Mouse (Mus musculus) MEL (cell line): ENCODE data around the gene Camkv. TPM values are rescaled to one million over a fixed set of nuclear protein-coding genes. Genes with fewer than 3 reads are reported as not detected.

Source experiments
- DNase-seq: peaks from one replicate; pipeline ENCODE4 v3.0.0; 2011; ENCODE audit warnings: low read depth, low spot score
- H3K27ac ChIP-seq: 2 replicates; pipeline ENCODE4 v1.5.1; 2012; ENCODE audit warnings: low read depth, mild to moderate bottlenecking, control low read depth, low read length, moderate library complexity; ENCODE audit not compliant: control insufficient read depth
- H3K27me3 ChIP-seq, 2 experiments: fragments of 150-350 bp in 1 of 2; sonication (generic) in 1 of 2; 2 replicates each; pipeline ENCODE4 v1.6.1; 2012; ENCODE audit warnings: low read length in 2 of 2, mild to moderate bottlenecking in 2 of 2, improper control_type of control experiment in 1 of 2, moderate library complexity in 1 of 2; ENCODE audit not compliant: insufficient read depth in 2 of 2, control insufficient read depth in 1 of 2
- H3K36me3 ChIP-seq, 2 experiments: 2 replicates each; pipeline ENCODE4 v1.6.1; 2012 to 2014; ENCODE audit warnings: low read length in 2 of 2, improper control_type of control experiment in 1 of 2, inconsistent platforms in 1 of 2, mild to moderate bottlenecking in 1 of 2; ENCODE audit not compliant: insufficient read depth in 2 of 2, control insufficient read depth in 1 of 2
- H3K4me1 ChIP-seq, 2 experiments: fragments of 150-350 bp in 1 of 2; sonication (generic) in 1 of 2; 2 replicates each; pipeline ENCODE4 v1.6.1; 2012; ENCODE audit warnings: low read length in 2 of 2, improper control_type of control experiment in 1 of 2, mild to moderate bottlenecking in 1 of 2; ENCODE audit not compliant: insufficient read depth in 2 of 2, control insufficient read depth in 1 of 2
- H3K4me3 ChIP-seq, 2 experiments: fragments of 150-350 bp in 1 of 2; sonication (generic) in 1 of 2; 2 replicates each; pipeline ENCODE4 v1.5.1; 2012; ENCODE audit warnings: low read depth in 2 of 2, low read length in 2 of 2, mild to moderate bottlenecking in 2 of 2, moderate library complexity in 2 of 2, control low read depth in 1 of 2, improper control_type of control experiment in 1 of 2; ENCODE audit not compliant: control insufficient read depth in 1 of 2, insufficient read depth in 1 of 2
- H3K79me2 ChIP-seq: 2 replicates; pipeline ENCODE4 v1.6.1; 2012; ENCODE audit warnings: mild to moderate bottlenecking, low read length, moderate library complexity; ENCODE audit not compliant: control insufficient read depth, poor library complexity, insufficient read depth
- H3K9ac ChIP-seq: 2 replicates; pipeline ENCODE4 v1.6.1; 2012; ENCODE audit warnings: low read depth, mild to moderate bottlenecking, control low read depth, low read length, moderate library complexity; ENCODE audit not compliant: control insufficient read depth, poor library complexity, severe bottlenecking
- H3K9me3 ChIP-seq: fragments of 150-350 bp; sonication (generic); replicated peaks from 2 replicates; pipeline ENCODE4 v1.6.1; 2012; ENCODE audit warnings: mild to moderate bottlenecking, low read length, improper control_type of control experiment, moderate library complexity; ENCODE audit not compliant: insufficient read depth
- BHLHE40 ChIP-seq: IDR thresholded peaks from 2 replicates; pipeline ENCODE4 v1.6.1; 2012; ENCODE audit warnings: low read depth, mild to moderate bottlenecking, inconsistent platforms, low read length, improper control_type of control experiment, borderline replicate concordance
- CHD1 ChIP-seq: IDR thresholded peaks from 2 replicates; pipeline ENCODE4 v1.6.1; 2012; ENCODE audit warnings: low read depth, mild to moderate bottlenecking, inconsistent platforms, low read length, improper control_type of control experiment
- CTCF ChIP-seq, 3 experiments: IDR thresholded peaks in 2 of 3; conservative IDR thresholded peaks in 1 of 3; 2 replicates each; pipeline ENCODE4 v1.5.1; 2011 to 2012; ENCODE audit warnings: low read length in 3 of 3, low read depth in 2 of 3, mild to moderate bottlenecking in 2 of 3, improper control_type of control experiment in 1 of 3, inconsistent platforms in 1 of 3, mixed read lengths in 1 of 3, moderate library complexity in 1 of 3; ENCODE audit not compliant: control insufficient read depth in 1 of 3, insufficient read depth in 1 of 3, poor library complexity in 1 of 3, severe bottlenecking in 1 of 3
- ELF1 ChIP-seq: IDR thresholded peaks from 2 replicates; pipeline ENCODE4 v1.6.1; 2014; ENCODE audit warnings: low read depth, mild to moderate bottlenecking, inconsistent platforms, low read length, improper control_type of control experiment, moderate library complexity
- EP300 ChIP-seq, 2 experiments: IDR thresholded peaks; 2 replicates each; pipeline ENCODE4 v1.6.1; 2011; ENCODE audit warnings: improper control_type of control experiment in 2 of 2, low read length in 2 of 2, low read depth in 1 of 2, mild to moderate bottlenecking in 1 of 2
- ETS1 ChIP-seq: IDR thresholded peaks from 2 replicates; pipeline ENCODE4 v1.6.1; 2012; ENCODE audit warnings: low read depth, mild to moderate bottlenecking, inconsistent platforms, low read length, improper control_type of control experiment, moderate library complexity
- GABPA ChIP-seq: IDR thresholded peaks from 2 replicates; pipeline ENCODE4 v1.6.1; 2012; ENCODE audit warnings: low read depth, mild to moderate bottlenecking, inconsistent platforms, low read length, improper control_type of control experiment, moderate library complexity
- GATA1 ChIP-seq: IDR thresholded peaks from 2 replicates; pipeline ENCODE4 v1.6.1; 2011; ENCODE audit warnings: low read depth, low read length, improper control_type of control experiment
- MAX ChIP-seq: IDR thresholded peaks from 2 replicates; pipeline ENCODE4 v1.6.1; 2011; ENCODE audit warnings: low read length, improper control_type of control experiment
- MAZ ChIP-seq: IDR thresholded peaks from 2 replicates; pipeline ENCODE4 v1.6.1; 2012; ENCODE audit warnings: low read depth, mild to moderate bottlenecking, inconsistent platforms, low read length, improper control_type of control experiment
- MEF2A ChIP-seq: IDR thresholded peaks from 2 replicates; pipeline ENCODE4 v1.6.1; 2014; ENCODE audit warnings: low read depth, mild to moderate bottlenecking, inconsistent platforms, low read length, improper control_type of control experiment; ENCODE audit not compliant: poor library complexity, insufficient replicate concordance, severe bottlenecking; ENCODE audit errors: extremely low read depth
- MYB ChIP-seq: IDR thresholded peaks from 2 replicates; pipeline ENCODE4 v1.6.1; 2011; ENCODE audit warnings: mild to moderate bottlenecking, low read depth, low read length, improper control_type of control experiment
- MYC ChIP-seq: IDR thresholded peaks from 2 replicates; pipeline ENCODE4 v1.6.1; 2011; ENCODE audit warnings: low read depth, mild to moderate bottlenecking, low read length, improper control_type of control experiment, moderate library complexity
- NELFE ChIP-seq: IDR thresholded peaks from 2 replicates; pipeline ENCODE4 v1.6.1; 2011; ENCODE audit warnings: low read depth, low read length, improper control_type of control experiment
- NRF1 ChIP-seq: IDR thresholded peaks from 2 replicates; pipeline ENCODE4 v1.6.1; 2014; ENCODE audit warnings: low read depth, mild to moderate bottlenecking, inconsistent platforms, low read length, improper control_type of control experiment, moderate library complexity; ENCODE audit not compliant: poor library complexity, insufficient read depth, severe bottlenecking
- POLR2A ChIP-seq, 2 experiments: IDR thresholded peaks; 2 replicates each; pipeline ENCODE4 v1.6.1; 2011 to 2012; ENCODE audit warnings: low read length in 2 of 2, mild to moderate bottlenecking in 2 of 2, control low read depth in 1 of 2, improper control_type of control experiment in 1 of 2, low read depth in 1 of 2, moderate library complexity in 1 of 2; ENCODE audit not compliant: control insufficient read depth in 1 of 2, insufficient read depth in 1 of 2, poor library complexity in 1 of 2
- POLR2AphosphoS2 ChIP-seq: IDR thresholded peaks from 2 replicates; pipeline ENCODE4 v1.6.1; 2011; ENCODE audit warnings: low read length, improper control_type of control experiment
- RAD21 ChIP-seq: IDR thresholded peaks from 2 replicates; pipeline ENCODE4 v1.6.1; 2011; ENCODE audit warnings: mild to moderate bottlenecking, low read depth, low read length, improper control_type of control experiment
- SMC3 ChIP-seq: IDR thresholded peaks from 2 replicates; pipeline ENCODE4 v1.6.1; 2011; ENCODE audit warnings: low read depth, low read length, improper control_type of control experiment
- TAL1 ChIP-seq: IDR thresholded peaks from 2 replicates; pipeline ENCODE4 v1.6.1; 2012; ENCODE audit warnings: mild to moderate bottlenecking, inconsistent platforms, low read length, moderate library complexity, mixed read lengths
- TBP ChIP-seq: IDR thresholded peaks from 2 replicates; pipeline ENCODE4 v1.8.0; 2011; ENCODE audit warnings: low read depth, low read length, improper control_type of control experiment
- TCF12 ChIP-seq: IDR thresholded peaks from 2 replicates; pipeline ENCODE4 v1.6.1; 2014; ENCODE audit warnings: low read depth, mild to moderate bottlenecking, inconsistent platforms, low read length, improper control_type of control experiment, moderate library complexity
- USF2 ChIP-seq, 2 experiments: IDR thresholded peaks; 2 replicates each; pipeline ENCODE4 v1.6.1; 2011 to 2012; ENCODE audit warnings: improper control_type of control experiment in 2 of 2, low read length in 2 of 2, borderline replicate concordance in 1 of 2, inconsistent platforms in 1 of 2, low read depth in 1 of 2, mild to moderate bottlenecking in 1 of 2; ENCODE audit not compliant: insufficient read depth in 1 of 2
- ZC3H11A ChIP-seq: IDR thresholded peaks from 2 replicates; pipeline ENCODE4 v1.6.1; 2012; ENCODE audit warnings: low read depth, mild to moderate bottlenecking, inconsistent platforms, low read length, improper control_type of control experiment
- ZKSCAN1 ChIP-seq: IDR thresholded peaks from 2 replicates; pipeline ENCODE4 v1.6.1; 2012; ENCODE audit warnings: low read depth, mild to moderate bottlenecking, inconsistent platforms, low read length, improper control_type of control experiment, moderate library complexity
- polyA plus RNA-seq, 2 experiments: library from polyadenylated mRNA; stranded (reverse) in 1 of 2; unstranded in 1 of 2; fragments of >175 nt in 1 of 2; fragments of >200 nt in 1 of 2; gene quantifications; 2 replicates each; pipeline versions ENCODE4 v1.2.1 to v1.2.4; 2012; ENCODE audit warnings: low replicate concordance in 2 of 2, low read depth in 1 of 2; ENCODE audit not compliant: insufficient read length in 2 of 2, insufficient read depth in 1 of 2, missing spikeins in 1 of 2
- total RNA-seq: library from RNA; depleted of rRNA; stranded (reverse); fragments of 300-350 nt; gene quantifications from 2 replicates; pipeline ENCODE4 v1.2.3, GENCODE M21; 2012

Gene Camkv
- total and polyA plus RNA-seq, 3 experiments, result 0.08 to 0.14 TPM; not detected in 1

GRCm38 (mm10) chr9:107961881-107962280 lies 26.4 kb downstream of the Camkv start:
- H3K27me3 ChIP-seq, result no peaks in the 10 kb centered on the region
- peak; percentile 22 for TF ChIP-seq RAD21
- peak; percentile 33 for TF ChIP-seq SMC3
- peak in 2 of 3 experiments; percentile 39; a peak in 3 of 6 replicates for TF ChIP-seq CTCF (IDR thresholded peaks at IDR 0.05 in 2 of 3, conservative IDR thresholded peaks at IDR 0.05 in 1 of 3; ENCODE audit: control insufficient read depth in 1 of 3, insufficient read depth in 1 of 3, low read depth in 2 of 3, low read length in 3 of 3, poor library complexity in 1 of 3, severe bottlenecking in 1 of 3)
- TF ChIP-seq TBP, result no peak
- H3K9me3 ChIP-seq, result no peaks in the 10 kb centered on the region
- no peaks in the 10 kb centered on the region for H3K4me1 ChIP-seq
- no peak for DNase-seq
- no peak overlapping the region for H3K4me3 ChIP-seq
- H3K27ac ChIP-seq, result no peak overlapping the region
- H3K79me2 ChIP-seq, result no peaks in the 10 kb centered on the region
- peaks cover 0 to 16% of the 10 kb centered on the region in 2 experiments; a peak in 2 of 4 replicates for H3K36me3 ChIP-seq
- no peak overlapping the region for H3K9ac ChIP-seq

DNA sequence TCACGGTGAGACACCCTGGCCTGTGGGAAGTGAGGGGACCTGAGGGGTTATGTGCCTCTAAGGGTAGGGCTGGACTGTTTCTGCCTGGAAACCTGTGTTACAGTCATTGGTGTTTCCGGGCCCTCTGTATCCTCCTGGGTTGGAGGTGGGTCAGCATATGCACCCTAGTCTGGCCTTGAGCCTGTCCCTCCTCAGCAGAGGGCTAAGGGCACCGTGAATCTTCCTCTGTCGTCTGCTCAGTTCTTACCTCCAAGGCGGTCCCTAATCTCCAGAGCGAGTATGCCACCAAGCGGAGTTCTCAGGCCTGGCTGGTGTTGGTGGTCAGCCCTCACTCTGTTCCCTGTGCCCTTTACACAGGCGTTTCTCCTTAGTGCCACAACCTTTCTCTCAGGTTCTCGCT lies 27.4 kb downstream of the Camkv start:
- no peaks in the 10 kb centered on the region for H3K79me2 ChIP-seq
- no peak overlapping the region for H3K9ac ChIP-seq
- H3K36me3 ChIP-seq, result peaks cover 0 to 18% of the 10 kb centered on the region in 2 experiments; a peak in 2 of 4 replicates
- no peaks in the 10 kb centered on the region for H3K4me1 ChIP-seq
- H3K9me3 ChIP-seq, result no peaks in the 10 kb centered on the region
- H3K4me3 ChIP-seq, result no peak overlapping the region
- DNase-seq, result no peak
- TF ChIP-seq MYC (no peak), NELFE (no peak), CHD1 (no peak)
- H3K27ac ChIP-seq, result no peak overlapping the region
- H3K27me3 ChIP-seq, result no peaks in the 10 kb centered on the region

- Histone ChIP-seq H3K27me3 (no peaks in the 10 kb centered on the region), H3K4me3 (no peak overlapping the region), H3K9ac (no peak overlapping the region), H3K9me3 (no peaks in the 10 kb centered on the region), H3K36me3 (peaks cover 0 to 12% of the 10 kb centered on the region in 2 experiments; a peak in 2 of 4 replicates), H3K27ac (no peak overlapping the region), H3K4me1 (no peaks in the 10 kb centered on the region), H3K79me2 (no peaks in the 10 kb centered on the region)
- DNase-seq, result peak; percentile 83
- TF ChIP-seq RAD21 (peak; percentile 96), NRF1 (no peak), MAZ (no peak), POLR2AphosphoS2 (no peak), GABPA (no peak), MAX (no peak), CHD1 (no peak), TBP (no peak), MEF2A (no peak), SMC3 (peak; percentile 97), ELF1 (no peak), CTCF (IDR thresholded peaks at IDR 0.05 in 2 of 3, conservative IDR thresholded peaks at IDR 0.05 in 1 of 3; ENCODE audit: control insufficient read depth in 1 of 3, insufficient read depth in 1 of 3, low read depth in 2 of 3, low read length in 3 of 3, poor library complexity in 1 of 3, severe bottlenecking in 1 of 3) (peak; percentile 94 to 96 (median 95)), EP300 (IDR thresholded peaks at IDR 0.05; ENCODE audit: low read depth in 1 of 2, low read length in 2 of 2) (no peak), ETS1 (no peak), TCF12 (no peak), ZC3H11A (peak; percentile 98), TAL1 (no peak), MYC (no peak), MYB (no peak), ZKSCAN1 (no peak), GATA1 (no peak), BHLHE40 (no peak), POLR2A (IDR thresholded peaks at IDR 0.05; ENCODE audit: control insufficient read depth in 1 of 2, insufficient read depth in 1 of 2, low read depth in 1 of 2, low read length in 2 of 2, poor library complexity in 1 of 2) (no peak), USF2 (IDR thresholded peaks at IDR 0.05; ENCODE audit: borderline replicate concordance in 1 of 2, insufficient read depth in 1 of 2, low read depth in 1 of 2, low read length in 2 of 2) (no peak)
Observed at GRCm38 (mm10) chr9:107963700-107964099, 28.2 kb downstream of the Camkv start.
